Mouse (Mus musculus): Measurements from ENCODE around the gene Gm11027.

- TF ChIP-seq TCF12 (IDR thresholded peaks at IDR 0.05; ENCODE audit: low read depth, low read length) (no peak), CHD2 (IDR thresholded peaks at IDR 0.05; ENCODE audit: low read length) (no peak), RAD21 (IDR thresholded peaks at IDR 0.05; ENCODE audit: low read depth, low read length) (no peak), GABPA (IDR thresholded peaks at IDR 0.05; ENCODE audit: insufficient replicate concordance, low read depth, low read length) (no peak), PAX5 (IDR thresholded peaks at IDR 0.05; ENCODE audit: low read length) (no peak), MEF2A (IDR thresholded peaks at IDR 0.05; ENCODE audit: borderline replicate concordance, low read depth, low read length) (no peak)
Measured at GRCm38 (mm10) chr12:116299906-116300305, 24.7 kb downstream of the Gm11027 start.
